ENCODE assay signal across 10 mouse cellular contexts in genomic region chr9:98973561-98973960, GRCm38 (mm10). TPM values are rescaled to one million over a fixed set of nuclear protein-coding genes. Genes with fewer than 3 reads are reported as not detected.
DNase-seq lines count a peak whose midpoint lies in the region; ATAC-seq and TF ChIP-seq lines count a peak whose summit lies in the region.
"Had no signal": no experiment of that assay in that cellular context is flagged by ENCODE, and none has a peak within 500 bp of the region (broad histone marks: within the 10 kb centered on the region; RNA-seq: fewer than 3 reads in every experiment).

No protein-coding gene starts in this region.

- H3K4me2 ChIP-seq in forebrain, embryonic 15.5 days (replicated peaks) = peak overlapping the region; percentile 40
- H3K4me2 ChIP-seq in limb, embryonic 15.5 days = peak overlapping the region; percentile 78
- peak overlapping the region; percentile 52 for H3K4me2 ChIP-seq in neural tube, embryonic 15.5 days

- no peaks in the 10 kb centered on the region for H3K79me2 ChIP-seq in liver, adult 2 months (ENCODE audit: control insufficient read depth, insufficient read depth, low read length)

- H3K27me3 ChIP-seq in liver, adult 2 months (ENCODE audit: control insufficient read depth, insufficient read depth, low read length) = peaks cover 26% of the 10 kb centered on the region
- H3K27me3 ChIP-seq in forebrain, embryonic 15.5 days = peaks cover 77% of the 10 kb centered on the region
- peaks cover 74% of the 10 kb centered on the region for H3K27me3 ChIP-seq in limb, embryonic 15.5 days
- H3K27me3 ChIP-seq in neural tube, embryonic 15.5 days (replicated peaks) = peaks cover 80% of the 10 kb centered on the region

- no peak overlapping the region for H3K9ac ChIP-seq in liver, adult 2 months (ENCODE audit: low read depth, low read length)
- H3K9ac ChIP-seq in forebrain, embryonic 15.5 days (replicated peaks) = no peak overlapping the region
- H3K9ac ChIP-seq in limb, embryonic 15.5 days = no peak overlapping the region
- no peak overlapping the region for H3K9ac ChIP-seq in neural tube, embryonic 15.5 days (replicated peaks)
- H3K9ac ChIP-seq: liver, embryonic 14.5 days had no signal

- peak overlapping the region; percentile 41; the same call in 1 of the 2 replicates for H3K4me3 ChIP-seq in liver, adult 2 months (ENCODE audit: insufficient read depth, low read depth, low read length)
- H3K4me3 ChIP-seq in forebrain, embryonic 15.5 days = peak overlapping the region; percentile 27
- H3K4me3 ChIP-seq in limb, embryonic 15.5 days = peak overlapping the region; percentile 40
- H3K4me3 ChIP-seq in neural tube, embryonic 15.5 days (replicated peaks) = peak overlapping the region; percentile 24; the same call in 1 of the 2 replicates

- WGBS in liver, adult 2 months = 13% methylated on average over 7 of the region's 7 CpGs
- 4% methylated on average over 7 of the region's 7 CpGs for WGBS in forebrain, embryonic 15.5 days
- WGBS in limb, embryonic 15.5 days = 6% methylated on average over 7 of the region's 7 CpGs
- 2% methylated on average over 7 of the region's 7 CpGs for WGBS in neural tube, embryonic 15.5 days

- H3K27ac ChIP-seq in liver, adult 2 months (replicated peaks; ENCODE audit: insufficient read depth, low read depth, low read length) = no peak overlapping the region
- no peak overlapping the region for H3K27ac ChIP-seq in forebrain, embryonic 15.5 days (replicated peaks)
- H3K27ac ChIP-seq in limb, embryonic 15.5 days = no peak overlapping the region
- H3K27ac ChIP-seq in neural tube, embryonic 15.5 days (replicated peaks) = no peak overlapping the region
- H3K27ac ChIP-seq: liver, embryonic 14.5 days had no signal

- DNase-seq in liver, adult 2 months (ENCODE audit: extremely low read depth, low read depth, low spot score) = no peak
- no peak for DNase-seq in liver
- DNase-seq in yolk sac, embryonic 10.5 days (ENCODE audit: low spot score) = no peak
- DNase-seq in urinary bladder, postnatal 4 days (ENCODE audit: low spot score in 2 of 2) = no peak
- no peak for DNase-seq in gastrocnemius, postnatal 14 days
- DNase-seq: right cerebral cortex, postnatal 14 days had no signal

- no peak for ATAC-seq in forebrain, embryonic 15.5 days (replicated peaks)
- ATAC-seq in limb, embryonic 15.5 days (ENCODE audit: insufficient number of reproducible peaks, low FRiP score, low TSS enrichment, low read depth) = no peak
- ATAC-seq in neural tube, embryonic 15.5 days (ENCODE audit: low FRiP score) = no peak

- H3K4me1 ChIP-seq in liver, adult 2 months (ENCODE audit: control insufficient read depth, insufficient read depth, low read length) = peaks cover 6% of the 10 kb centered on the region; the same call in 1 of the 2 replicates
- peaks cover 9% of the 10 kb centered on the region for H3K4me1 ChIP-seq in forebrain, embryonic 15.5 days
- peaks cover 10% of the 10 kb centered on the region for H3K4me1 ChIP-seq in limb, embryonic 15.5 days
- peaks cover 10% of the 10 kb centered on the region for H3K4me1 ChIP-seq in neural tube, embryonic 15.5 days

- H3K36me3 ChIP-seq in liver, adult 2 months (ENCODE audit: control insufficient read depth, insufficient read depth, low read length) = no peaks in the 10 kb centered on the region
- no peaks in the 10 kb centered on the region for H3K36me3 ChIP-seq in forebrain, embryonic 15.5 days
- no peaks in the 10 kb centered on the region for H3K36me3 ChIP-seq in limb, embryonic 15.5 days
- no peaks in the 10 kb centered on the region for H3K36me3 ChIP-seq in neural tube, embryonic 15.5 days

- intact Hi-C loops in gastrocnemius, postnatal 14 days (cut with DNase I; ENCODE audit: low total_unique reads) = no loop called here

- TF ChIP-seq POLR2A in liver, adult 2 months (IDR thresholded peaks at IDR 0.05; ENCODE audit: extremely low read depth, insufficient read depth, low read length) = no peak

- no peak for TF ChIP-seq CTCF in liver, adult 2 months (IDR thresholded peaks at IDR 0.05; ENCODE audit: low read depth, low read length)

- H3K9me3 ChIP-seq in forebrain, embryonic 15.5 days = peaks cover 8% of the 10 kb centered on the region; the same call in 1 of the 2 replicates
- H3K9me3 ChIP-seq in limb, embryonic 15.5 days = no peaks in the 10 kb centered on the region
- no peaks in the 10 kb centered on the region for H3K9me3 ChIP-seq in neural tube, embryonic 15.5 days (replicated peaks)

RNA-seq across cellular contexts. Expression of gene Faim, which starts 12.6 kb away (rescaled TPM):
- 8.0 and 10.9 TPM in 2 replicates for total RNA-seq in liver, adult 2 months (2014; rRNA removed)
- polyA plus RNA-seq in liver, adult 2 months (2012; rRNA removed) = 2.2 and 2.3 TPM in 2 replicates
- polyA plus RNA-seq in forebrain, embryonic 15.5 days (2015; fragmentation: Nextera tagmentation; extraction: Ambion mirVana) = 94.8 and 101 TPM in 2 replicates
- polyA plus RNA-seq in limb, embryonic 15.5 days (2015; fragmentation: Nextera tagmentation; extraction: Ambion mirVana) = 33.0 and 34.0 TPM in 2 replicates
- polyA plus RNA-seq in neural tube, embryonic 15.5 days (2015; fragmentation: Nextera tagmentation; extraction: Ambion mirVana) = 106 and 117 TPM in 2 replicates
- total RNA-seq in gastrocnemius, postnatal 14 days (2021) = 1 to 10 TPM; 4.0 to 4.5 TPM

RNA-seq across cellular contexts. Expression of gene Foxl2, which starts 18.5 kb away (rescaled TPM):
- not detected in 2 replicates for total RNA-seq in liver, adult 2 months (2014; rRNA removed)
- polyA plus RNA-seq in liver, adult 2 months (2012; rRNA removed) = not detected in 2 replicates
- polyA plus RNA-seq in forebrain, embryonic 15.5 days (2015; fragmentation: Nextera tagmentation; extraction: Ambion mirVana) = 0.27 and 0.42 TPM in 2 replicates
- 0.05 and 0.12 TPM in 2 replicates for polyA plus RNA-seq in limb, embryonic 15.5 days (2015; fragmentation: Nextera tagmentation; extraction: Ambion mirVana)
- 0.49 and 0.55 TPM in 2 replicates for polyA plus RNA-seq in neural tube, embryonic 15.5 days (2015; fragmentation: Nextera tagmentation; extraction: Ambion mirVana)
- total RNA-seq in gastrocnemius, postnatal 14 days (2021) = not detected
- polyA plus RNA-seq: liver, embryonic 14.5 days had no signal

Comparison
In these comparisons a context has a peak if more than half of its experiments do, and no peak if none do; other contexts are left out.
1. RNA of gene Faim, which starts 12.6 kb away (polyA plus RNA-seq): 106 to 117 TPM in neural tube, embryonic 15.5 days, 94.8 to 101 TPM in forebrain, embryonic 15.5 days and 33.0 to 34.0 TPM in limb, embryonic 15.5 days; 2.2 to 2.3 TPM in liver, adult 2 months; every median in the first group is over 10 times any median in the second.
2. Peak in every context shown above with its lines, with median percentiles within 50 percentile points of each other: H3K4me3 ChIP-seq and H3K4me2 ChIP-seq.